Mouse (Mus musculus) erythroblast, embryonic 14.5 days (primary cell): ENCODE measurements around the gene Tmem59l. TPM values are rescaled to one million over a fixed set of nuclear protein-coding genes. Genes with fewer than 3 reads are reported as not detected.

Source experiments
- H3K27me3 ChIP-seq: 2 replicates; pipeline ENCODE4 v1.6.1; 2012; ENCODE audit warnings: inconsistent platforms; ENCODE audit not compliant: control insufficient read depth
- H3K36me3 ChIP-seq: 2 replicates; pipeline ENCODE4 v1.6.1; 2012; ENCODE audit warnings: mild to moderate bottlenecking, inconsistent platforms; ENCODE audit not compliant: control insufficient read depth
- H3K4me1 ChIP-seq: 2 replicates; pipeline ENCODE4 v1.6.1; 2012; ENCODE audit warnings: inconsistent platforms; ENCODE audit not compliant: control insufficient read depth
- H3K4me3 ChIP-seq: replicated peaks from 2 replicates; pipeline ENCODE3; 2012; ENCODE audit warnings: moderate library complexity, mild to moderate bottlenecking, inconsistent platforms
- H3K9me3 ChIP-seq: 2 replicates; pipeline ENCODE4 v1.6.1; 2012; ENCODE audit warnings: low read length, inconsistent platforms, mixed read lengths; ENCODE audit not compliant: control insufficient read depth
- GATA1 ChIP-seq: IDR thresholded peaks from 2 replicates; pipeline ENCODE4 v1.6.1; 2012; ENCODE audit warnings: low read length, inconsistent platforms, mixed read lengths
- TAL1 ChIP-seq: IDR thresholded peaks from 3 replicates; pipeline ENCODE4 v1.6.1; 2012; ENCODE audit warnings: low read length, inconsistent platforms, mixed read lengths
- polyA plus RNA-seq: library from polyadenylated mRNA; stranded (reverse); fragments of >175 nt; gene quantifications from 2 replicates; pipeline ENCODE4 v1.2.3, GENCODE M21; 2012

Tmem59l gene
- polyA plus RNA-seq, 1 experiment: not detected

GRCm38 (mm10) chr8:70440246-70440645 lies 46.9 kb downstream of the Tmem59l start:
- TF ChIP-seq TAL1 (no peak), GATA1 (no peak)
- Histone ChIP-seq H3K27me3 (no peaks in the 10 kb centered on the region; the same call in 1 of the 2 replicates), H3K9me3 (no peaks in the 10 kb centered on the region), H3K4me1 (peaks cover 85% of the 10 kb centered on the region), H3K4me3 (peak overlapping the region; percentile 67), H3K36me3 (peaks cover 6% of the 10 kb centered on the region)

GRCm38 (mm10) chr8:70439848-70440179 lies 47.3 kb downstream of the Tmem59l start:
- Histone ChIP-seq H3K9me3 (no peaks in the 10 kb centered on the region), H3K27me3 (no peaks in the 10 kb centered on the region; the same call in 1 of the 2 replicates), H3K4me1 (peaks cover 83% of the 10 kb centered on the region), H3K36me3 (peaks cover 7% of the 10 kb centered on the region), H3K4me3 (peak overlapping the region; percentile 67)
- TF ChIP-seq GATA1: no peak
- no peak for TF ChIP-seq TAL1

GRCm38 (mm10) chr8:70439055-70439847 lies 47.9 kb downstream of the Tmem59l start, which contains the start of gene Crtc1:
Gene Crtc1, minus strand, starts transcription at chr8:70439579.
- Histone ChIP-seq H3K4me3 (peak within 1 kb of the TSS; percentile 67), H3K27me3 (no peaks in the 10 kb centered on the region), H3K4me1 (peaks cover 85% of the 10 kb centered on the region), H3K9me3 (no peaks in the 10 kb centered on the region), H3K36me3 (peaks cover 7% of the 10 kb centered on the region)
- TF ChIP-seq GATA1: no peak
- no peak for TF ChIP-seq TAL1

- Histone ChIP-seq H3K9me3 (no peaks in the 10 kb centered on the region), H3K4me3 (peak overlapping the region; percentile 67), H3K27me3 (no peaks in the 10 kb centered on the region), H3K36me3 (peaks cover 7% of the 10 kb centered on the region), H3K4me1 (peaks cover 83% of the 10 kb centered on the region)
- TF ChIP-seq GATA1 (no peak), TAL1 (no peak)
These were observed 48.7 kb downstream of the Tmem59l start for GRCm38 (mm10) chr8:70438423-70438822.

GRCm38 (mm10) chr8:70435156-70435555 lies 52.0 kb downstream of the Tmem59l start:
- TF ChIP-seq TAL1 (no peak), GATA1 (no peak)
- H3K4me3 ChIP-seq: no peak overlapping the region
- H3K36me3 ChIP-seq: peaks cover 7% of the 10 kb centered on the region
- H3K4me1 ChIP-seq: peaks cover 79% of the 10 kb centered on the region
- no peaks in the 10 kb centered on the region for H3K9me3 ChIP-seq
- H3K27me3 ChIP-seq: no peaks in the 10 kb centered on the region

Other genes starting within 250 kb of the Tmem59l start
- 0.24 and 0.26 TPM in 2 replicates for gene Homer3, start 204.5 kb downstream of the Tmem59l start, polyA plus RNA-seq
- gene Ddx49, start 184.9 kb downstream of the Tmem59l start, polyA plus RNA-seq: 2.8 and 3.8 TPM in 2 replicates
- gene Cope, start 184.8 kb downstream of the Tmem59l start, polyA plus RNA-seq: 32.6 and 34.2 TPM in 2 replicates
- gene Cers1, start 171.6 kb downstream of the Tmem59l start, polyA plus RNA-seq: 0.06 TPM in 1 of 2 replicates, not detected in the other
- gene Gdf1, start 157.5 kb downstream of the Tmem59l start, polyA plus RNA-seq: 0.10 and 0.13 TPM in 2 replicates
- 18.7 and 18.9 TPM in 2 replicates for gene Upf1, start 134.1 kb downstream of the Tmem59l start, polyA plus RNA-seq
- gene Comp, start 113.8 kb downstream of the Tmem59l start, polyA plus RNA-seq: not detected in 2 replicates
- gene Crtc1, start 47.8 kb downstream of the Tmem59l start, polyA plus RNA-seq: 1.8 and 2.1 TPM in 2 replicates
- gene Klhl26, start 10.4 kb downstream of the Tmem59l start, polyA plus RNA-seq: 0.92 and 1.0 TPM in 2 replicates
- gene Crlf1, start 5.8 kb upstream of the Tmem59l start, polyA plus RNA-seq: 0.63 and 1.7 TPM in 2 replicates
- 53.1 and 68.2 TPM in 2 replicates for gene Rex1bd, start 19.4 kb upstream of the Tmem59l start, polyA plus RNA-seq
- gene Uba52, start 23.4 kb upstream of the Tmem59l start, polyA plus RNA-seq: 107 and 138 TPM in 2 replicates
- gene Fkbp8, start 40.4 kb upstream of the Tmem59l start, polyA plus RNA-seq: 255 and 264 TPM in 2 replicates
- gene Kxd1, start 40.6 kb upstream of the Tmem59l start, polyA plus RNA-seq: 2.6 and 3.8 TPM in 2 replicates
- gene Ell, start 52.1 kb upstream of the Tmem59l start, polyA plus RNA-seq: 3.3 and 3.8 TPM in 2 replicates
- 13.3 and 13.4 TPM in 2 replicates for gene Isyna1, start 107.0 kb upstream of the Tmem59l start, polyA plus RNA-seq
- gene Ssbp4, start 121.5 kb upstream of the Tmem59l start, polyA plus RNA-seq: 40.7 and 52.6 TPM in 2 replicates
- 0.12 and 0.40 TPM in 2 replicates for gene Lrrc25, start 128.8 kb upstream of the Tmem59l start, polyA plus RNA-seq
- 0.13 TPM in 1 of 2 replicates, not detected in the other for gene Gdf15, start 145.1 kb upstream of the Tmem59l start, polyA plus RNA-seq
- gene Pgpep1, start 173.0 kb upstream of the Tmem59l start, polyA plus RNA-seq: 0.29 and 0.32 TPM in 2 replicates
- 70.4 and 88.0 TPM in 2 replicates for gene Lsm4, start 185.9 kb upstream of the Tmem59l start, polyA plus RNA-seq
- 816 and 971 TPM in 2 replicates for gene Jund, start 211.6 kb upstream of the Tmem59l start, polyA plus RNA-seq
- gene Iqcn, start 216.1 kb upstream of the Tmem59l start, polyA plus RNA-seq: 0.02 TPM in 1 of 2 replicates, not detected in the other
- not detected in 2 replicates for gene Gm3336, start 231.2 kb upstream of the Tmem59l start, polyA plus RNA-seq
- gene Pde4c, start 236.4 kb upstream of the Tmem59l start, polyA plus RNA-seq: 0.02 TPM in 1 of 2 replicates, not detected in the other